In the genomic region with DNA sequence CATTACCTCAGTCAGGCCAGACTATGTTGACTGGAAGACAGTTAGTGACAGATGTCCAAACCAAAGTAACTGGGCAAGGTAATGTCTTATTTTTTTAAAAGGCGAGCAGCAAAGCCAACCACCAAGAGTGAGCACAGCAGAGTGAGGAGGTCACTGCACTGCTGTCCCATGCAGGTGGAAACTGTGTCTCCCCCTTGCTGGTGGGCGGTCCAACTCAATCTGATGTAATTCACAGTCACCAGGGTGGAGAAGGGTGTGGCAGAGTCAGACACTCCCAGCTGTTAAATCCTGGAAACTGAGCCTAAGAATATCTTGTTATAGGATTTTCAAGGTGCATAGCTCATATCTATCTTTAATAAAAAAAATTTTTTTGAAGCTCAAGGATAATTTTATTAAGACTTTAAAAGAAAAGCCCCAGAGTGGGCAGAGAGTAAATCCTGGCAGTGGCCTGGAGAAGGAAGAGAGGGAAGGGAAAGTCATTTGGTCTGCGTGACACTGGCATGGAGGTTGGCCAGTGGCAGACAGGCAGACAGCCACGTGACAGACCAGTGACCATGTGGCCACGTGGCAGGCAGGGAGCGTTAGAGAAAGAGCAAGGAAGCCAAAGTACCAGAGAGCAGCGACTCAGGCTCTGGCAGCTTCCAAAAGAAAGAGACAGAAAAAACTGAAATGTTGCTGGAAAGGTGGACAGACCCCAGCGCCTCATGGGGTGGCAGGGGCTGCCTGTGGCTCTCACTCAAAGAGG, we compare ENCODE assay signal across 9 mouse cellular contexts. TPM values are rescaled to one million over a fixed set of nuclear protein-coding genes. Genes with fewer than 3 reads are reported as not detected.
DNase-seq lines count a peak whose midpoint lies in the region; ATAC-seq lines count a peak whose summit lies in the region.
"Had no signal": no experiment of that assay in that cellular context is flagged by ENCODE, and none has a peak within 500 bp of the region (broad histone marks: within the 10 kb centered on the region; RNA-seq: fewer than 3 reads in every experiment).

No protein-coding gene starts in this region.

- no peak for ATAC-seq in cerebellum, adult (ENCODE audit: insufficient number of reproducible peaks, low FRiP score, low TSS enrichment)
- ATAC-seq in erythroblast, adult 5-6 weeks (replicated peaks; ENCODE audit: low FRiP score, poor library complexity, severe bottlenecking) = no peak

- peak; percentile 27 for DNase-seq in cerebellum, adult 11 months
- peak; percentile 73 for DNase-seq in 3T3-L1 (ENCODE audit: low read depth, low spot score)
- peak; percentile 26 for DNase-seq in cerebellum, adult 8-10 months
- DNase-seq in kidney, adult 9 months = peak; percentile 84
- no peak for DNase-seq in left cerebral cortex, adult 18-20 months (ENCODE audit: low spot score in 2 of 2)
- DNase-seq in right cerebral cortex, adult 18-20 months = no peak

RNA-seq across cellular contexts. Expression of gene Cd27, which starts 19.6 kb away (rescaled TPM):
- 1.7 and 6.3 TPM in 2 replicates for total RNA-seq in erythroblast, adult 5-6 weeks (2015; ENCODE audit: low replicate concordance)
- 0.84 and 1.0 TPM in 2 replicates for total RNA-seq in erythroblast, adult 5-6 weeks (2017; ENCODE audit: low replicate concordance)
- not detected for total RNA-seq in left cerebral cortex, adult 18-20 months (2021)
- total RNA-seq: layer of hippocampus, adult 2 months had no signal

RNA-seq across cellular contexts. Expression of gene Tapbpl, which starts 24.7 kb away (rescaled TPM):
- 0.84 and 4.4 TPM in 2 replicates for total RNA-seq in erythroblast, adult 5-6 weeks (2015; ENCODE audit: low replicate concordance)
- 3.0 and 4.0 TPM in 2 replicates for total RNA-seq in erythroblast, adult 5-6 weeks (2017; ENCODE audit: low replicate concordance)
- 1 to 10 TPM; 6.5 to 6.8 TPM for total RNA-seq in left cerebral cortex, adult 18-20 months (2021)

RNA-seq across cellular contexts. Expression of gene Tuba3a, which starts 29.4 kb away (rescaled TPM):
- total RNA-seq in erythroblast, adult 5-6 weeks (2015; ENCODE audit: low replicate concordance) = not detected in 2 replicates
- total RNA-seq in erythroblast, adult 5-6 weeks (2017; ENCODE audit: low replicate concordance) = not detected in 2 replicates
- total RNA-seq in left cerebral cortex, adult 18-20 months (2021) = not detected
- total RNA-seq: layer of hippocampus, adult 2 months had no signal

RNA-seq across cellular contexts. Expression of gene Vamp1, which starts 41.0 kb away (rescaled TPM):
- 2.1 and 4.2 TPM in 2 replicates for total RNA-seq in erythroblast, adult 5-6 weeks (2015; ENCODE audit: low replicate concordance)
- total RNA-seq in erythroblast, adult 5-6 weeks (2017; ENCODE audit: low replicate concordance) = 0.14 and 2.1 TPM in 2 replicates
- 100 to 1,000 TPM; 111 to 145 TPM for total RNA-seq in left cerebral cortex, adult 18-20 months (2021)

RNA-seq across cellular contexts. Expression of gene Ltbr, which starts 57.3 kb away (rescaled TPM):
- 7.1 and 10.9 TPM in 2 replicates for total RNA-seq in erythroblast, adult 5-6 weeks (2015; ENCODE audit: low replicate concordance)
- 2.6 and 7.2 TPM in 2 replicates for total RNA-seq in erythroblast, adult 5-6 weeks (2017; ENCODE audit: low replicate concordance)
- total RNA-seq in left cerebral cortex, adult 18-20 months (2021) = 1 to 10 TPM; 8.1 to 9.5 TPM

Comparison
In these comparisons a context has a peak if more than half of its experiments do, and no peak if none do; other contexts are left out.
1. DNase-seq: peak in cerebellum, adult 11 months (single experiment), 3T3-L1 (single experiment), cerebellum, adult 8-10 months (single experiment) and kidney, adult 9 months (single experiment); none in left cerebral cortex, adult 18-20 months (0 of 2) and right cerebral cortex, adult 18-20 months (single experiment).